Mouse (Mus musculus): ENCODE measurements at regions not wholly inside any gene's neighbourhood (a gene's known extent, or its start where the extent isn't known, plus 50 kb on each side); places are given as distances from the start of the nearest gene placed in this dataset.

DNA sequence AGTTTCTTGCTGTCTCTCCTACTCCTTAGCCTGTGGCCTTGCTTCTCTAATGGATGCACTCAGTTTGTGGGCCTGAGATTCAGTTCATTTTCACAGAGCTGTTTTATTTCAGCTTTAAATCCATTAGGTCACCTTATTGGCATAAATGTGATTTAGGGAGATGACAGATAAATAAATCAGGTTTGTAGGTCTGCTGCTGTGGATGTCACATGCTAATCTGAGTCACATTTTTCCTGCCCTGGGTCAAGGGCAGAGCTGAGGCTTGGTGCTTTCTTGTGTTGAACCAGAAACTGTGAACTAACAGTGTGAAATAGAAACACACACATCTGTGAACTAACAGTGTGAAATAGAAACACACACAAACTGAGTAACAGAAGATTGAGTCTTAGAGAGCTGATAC lies 266.9 kb downstream of the Kcnrg start:
- ATAC-seq (ENCODE audit: extremely low read depth, insufficient number of reproducible peaks, low FRiP score, low TSS enrichment), result no peak
- H3K27ac ChIP-seq (replicated peaks), result no peak overlapping the region
- no peak overlapping the region for H3K4me2 ChIP-seq
- no peaks in the 10 kb centered on the region for H3K9me3 ChIP-seq
- H3K4me3 ChIP-seq, result no peak overlapping the region
- no peaks in the 10 kb centered on the region for H3K4me1 ChIP-seq
- no peaks in the 10 kb centered on the region for H3K27me3 ChIP-seq (replicated peaks)
- no peak overlapping the region for H3K9ac ChIP-seq
- no peaks in the 10 kb centered on the region for H3K36me3 ChIP-seq

DNA sequence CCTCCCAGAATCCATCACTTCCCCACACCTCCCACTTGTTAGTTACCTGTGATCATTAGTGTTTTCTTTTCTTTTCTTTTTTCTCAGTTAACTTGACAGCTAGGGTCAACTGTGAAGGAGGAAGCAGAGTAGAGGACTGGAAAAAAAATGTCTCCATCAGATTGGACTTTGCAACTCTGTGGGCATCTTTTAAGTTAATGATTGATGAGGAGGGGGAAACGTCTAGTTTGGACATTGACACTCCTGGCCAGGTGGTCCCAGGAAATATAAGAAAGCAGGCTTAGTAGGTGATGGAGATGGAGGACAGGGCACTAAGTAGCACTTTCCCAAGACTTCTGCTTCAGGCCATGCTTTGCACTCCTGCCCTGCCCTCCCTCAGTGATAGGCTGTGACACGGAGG lies 272.2 kb downstream of the Kcnrg start:
- Histone ChIP-seq H3K9me3 (no peaks in the 10 kb centered on the region), H3K4me1 (no peaks in the 10 kb centered on the region), H3K36me3 (no peaks in the 10 kb centered on the region), H3K27ac (replicated peaks) (no peak overlapping the region), H3K4me3 (no peak overlapping the region), H3K9ac (no peak overlapping the region), H3K27me3 (replicated peaks) (no peaks in the 10 kb centered on the region), H3K4me2 (no peak overlapping the region)
- no peak for ATAC-seq (ENCODE audit: extremely low read depth, insufficient number of reproducible peaks, low FRiP score, low TSS enrichment)
- 55% methylated on average over 2 of the region's 2 CpGs for WGBS

DNA sequence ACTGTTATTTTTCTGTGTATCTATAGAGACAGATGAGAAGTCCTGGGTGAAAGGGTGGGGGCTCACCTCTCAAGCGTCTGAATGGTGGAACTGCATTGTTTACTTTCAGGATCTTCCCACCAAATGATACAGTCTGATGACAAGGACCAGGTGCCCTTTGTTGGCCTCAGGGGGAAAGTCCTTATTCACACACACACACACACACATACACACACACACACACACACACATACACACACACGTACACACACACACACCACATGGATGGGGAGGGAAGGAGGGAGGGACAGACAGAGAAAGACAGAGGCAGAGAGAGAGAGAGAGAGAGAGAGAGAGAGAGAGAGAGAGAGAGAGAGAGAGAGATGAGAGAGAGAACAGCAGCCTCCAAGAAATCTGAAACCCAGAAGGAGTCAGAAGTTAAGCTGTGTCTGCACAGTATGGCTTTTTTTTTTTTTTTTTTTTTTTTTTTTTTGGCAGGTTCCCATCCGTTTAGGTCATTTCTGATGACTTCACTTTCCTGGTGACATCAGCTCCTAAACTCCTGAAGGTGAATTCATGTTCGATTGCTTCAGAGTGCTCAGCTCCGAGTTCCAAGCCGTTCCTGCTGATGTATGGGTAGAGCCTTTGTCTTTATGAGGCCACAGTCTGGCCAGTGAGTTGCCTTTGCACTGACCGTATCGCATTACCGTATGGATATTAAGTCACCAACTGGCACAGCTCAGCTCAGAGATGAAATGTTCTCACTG lies 273.4 kb downstream of the Kcnrg start:
- Histone ChIP-seq H3K4me2 (no peak overlapping the region), H3K36me3 (no peaks in the 10 kb centered on the region), H3K9me3 (peaks cover 6% of the 10 kb centered on the region; the same call in 1 of the 2 replicates), H3K27ac (replicated peaks) (peak overlapping the region; percentile 56), H3K4me3 (no peak overlapping the region), H3K27me3 (replicated peaks) (no peaks in the 10 kb centered on the region), H3K9ac (no peak overlapping the region), H3K4me1 (no peaks in the 10 kb centered on the region)
- whole genome bisulfite sequencing, result 49% methylated on average over 9 of the region's 9 CpGs
- ATAC-seq (ENCODE audit: extremely low read depth, insufficient number of reproducible peaks, low FRiP score, low TSS enrichment), result no peak

DNA sequence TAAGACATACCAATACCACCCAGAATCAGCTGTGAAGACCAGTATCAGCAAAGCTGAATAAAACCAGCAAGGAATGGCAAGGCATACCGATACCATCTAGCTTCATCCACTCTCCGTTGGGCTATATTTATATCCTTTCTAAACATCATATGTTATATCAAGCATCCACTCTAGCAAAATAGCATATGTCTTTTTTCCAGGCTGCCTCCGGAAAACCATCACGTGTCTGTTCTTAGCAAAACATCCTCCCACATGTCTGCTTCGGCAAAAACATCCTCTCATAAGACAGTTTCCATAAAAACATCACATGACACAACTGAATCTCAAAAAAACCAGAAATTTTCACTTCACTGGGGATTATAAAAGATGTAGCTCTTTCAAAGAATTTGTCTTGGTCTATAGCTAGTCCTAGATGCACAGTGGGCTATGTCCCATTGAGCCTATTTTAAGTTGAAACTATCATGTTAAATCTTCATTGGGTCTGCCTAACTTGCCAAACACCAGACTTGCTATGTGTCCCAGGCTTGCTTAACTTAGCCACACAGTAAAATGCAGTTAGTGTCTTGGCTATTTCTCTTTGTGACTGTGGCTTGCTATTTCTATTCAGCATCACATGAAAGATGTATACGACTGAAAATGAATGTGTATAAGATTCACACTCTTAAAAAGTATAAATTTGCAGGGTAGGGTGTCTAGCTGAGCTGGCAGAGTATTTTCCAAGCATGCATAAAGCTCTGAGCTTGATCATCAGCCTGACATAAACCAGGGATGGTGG lies 278.2 kb downstream of the Kcnrg start:
- no peak overlapping the region for H3K27ac ChIP-seq (replicated peaks)
- H3K36me3 ChIP-seq, result no peaks in the 10 kb centered on the region

DNA sequence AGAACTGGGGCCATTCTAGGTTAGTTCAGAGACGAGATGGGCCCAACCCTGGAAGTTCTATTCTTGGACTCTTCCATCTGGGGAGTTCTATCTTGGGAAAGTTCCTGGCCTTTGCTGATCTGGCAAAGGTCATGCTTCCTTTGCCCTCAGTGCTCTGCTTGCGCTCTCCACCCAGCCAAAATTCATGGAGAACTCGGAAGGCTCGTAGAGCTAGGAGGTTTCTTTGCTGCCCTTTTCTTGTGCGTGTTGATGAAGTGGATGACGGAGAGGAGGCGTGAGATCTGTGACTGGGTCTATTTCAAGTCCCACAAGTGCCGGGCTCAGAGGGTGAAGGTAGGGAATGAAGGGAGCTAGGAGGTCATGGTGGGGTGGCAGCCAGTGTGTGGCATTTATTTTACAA lies 282.4 kb downstream of the Kcnrg start:
- H3K27ac ChIP-seq (replicated peaks), result no peak overlapping the region
- ATAC-seq (ENCODE audit: extremely low read depth, insufficient number of reproducible peaks, low FRiP score, low TSS enrichment), result no peak
- H3K4me1 ChIP-seq, result no peaks in the 10 kb centered on the region
- no peaks in the 10 kb centered on the region for H3K36me3 ChIP-seq
- WGBS, result 55% methylated on average over 8 of the region's 8 CpGs
- H3K9ac ChIP-seq, result no peak overlapping the region
- no peak overlapping the region for H3K4me3 ChIP-seq
- peaks cover 11% of the 10 kb centered on the region for H3K27me3 ChIP-seq (replicated peaks)
- peaks cover 5% of the 10 kb centered on the region; the same call in 1 of the 2 replicates for H3K9me3 ChIP-seq
- H3K4me2 ChIP-seq, result no peak overlapping the region

More for the DNA sequence above, 278.2 kb downstream of the Kcnrg start:
- 63% methylated on average over 6 of the region's 6 CpGs for WGBS
- H3K4me2 ChIP-seq, result no peak overlapping the region
- H3K4me3 ChIP-seq, result no peak overlapping the region
- no peaks in the 10 kb centered on the region for H3K27me3 ChIP-seq (replicated peaks)
- no peaks in the 10 kb centered on the region for H3K4me1 ChIP-seq
- H3K9ac ChIP-seq, result no peak overlapping the region
- H3K9me3 ChIP-seq, result peaks cover 6% of the 10 kb centered on the region; the same call in 1 of the 2 replicates
- no peak for ATAC-seq (ENCODE audit: extremely low read depth, insufficient number of reproducible peaks, low FRiP score, low TSS enrichment)

DNA sequence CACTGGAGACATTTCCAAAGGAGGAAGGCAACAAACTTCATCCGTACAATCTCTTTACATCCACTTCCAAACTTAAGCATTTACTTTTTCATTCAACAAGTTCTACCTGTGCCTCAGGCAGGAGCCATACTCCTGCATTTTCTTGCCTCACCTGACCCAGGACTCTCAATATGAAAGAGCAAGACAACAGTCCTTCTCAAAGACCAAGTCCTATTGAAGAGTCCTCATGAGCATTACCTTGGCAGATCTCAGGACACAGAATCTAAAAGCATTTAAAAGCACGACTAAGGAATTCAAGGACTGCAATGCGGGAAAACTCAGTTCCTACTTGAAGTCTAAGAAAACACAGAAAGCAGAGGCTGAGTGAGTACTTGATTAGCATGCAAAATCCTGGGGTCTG lies 286.5 kb downstream of the Kcnrg start:
- H3K4me2 ChIP-seq, result no peak overlapping the region
- H3K27ac ChIP-seq (replicated peaks), result no peak overlapping the region
- H3K9ac ChIP-seq, result no peak overlapping the region
- peaks cover 20% of the 10 kb centered on the region for H3K27me3 ChIP-seq (replicated peaks)
- WGBS, result 73% methylated on average over 3 of the region's 3 CpGs
- H3K36me3 ChIP-seq, result no peaks in the 10 kb centered on the region
- H3K9me3 ChIP-seq, result no peaks in the 10 kb centered on the region
- no peak overlapping the region for H3K4me3 ChIP-seq
- ATAC-seq (ENCODE audit: extremely low read depth, insufficient number of reproducible peaks, low FRiP score, low TSS enrichment), result no peak
- H3K4me1 ChIP-seq, result no peaks in the 10 kb centered on the region

DNA sequence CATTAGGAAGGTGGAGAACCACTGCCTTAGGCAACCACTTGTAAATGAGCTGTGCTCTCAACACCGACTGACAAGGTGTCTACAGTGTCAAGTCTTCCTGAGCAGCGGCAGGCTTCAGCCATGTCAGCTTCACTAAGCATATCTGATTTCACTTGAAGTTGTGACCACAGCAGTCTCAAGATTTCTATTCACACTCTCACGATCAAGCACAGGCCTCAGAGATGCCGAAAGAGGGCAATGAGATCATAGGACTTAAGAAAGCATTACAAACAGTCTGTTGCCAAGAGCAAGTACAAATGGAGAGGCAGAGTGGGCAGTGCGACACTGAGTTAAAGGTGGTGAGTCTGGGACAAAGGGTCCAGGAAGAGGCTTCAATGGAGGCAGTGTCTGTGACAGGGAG lies 289.6 kb downstream of the Kcnrg start:
- no peak overlapping the region for H3K4me2 ChIP-seq
- ATAC-seq (ENCODE audit: extremely low read depth, insufficient number of reproducible peaks, low FRiP score, low TSS enrichment), result no peak
- no peak overlapping the region for H3K27ac ChIP-seq (replicated peaks)
- no peak overlapping the region for H3K4me3 ChIP-seq
- H3K9ac ChIP-seq, result no peak overlapping the region
- H3K9me3 ChIP-seq, result peaks cover 2% of the 10 kb centered on the region; the same call in 1 of the 2 replicates
- peaks cover 24% of the 10 kb centered on the region for H3K27me3 ChIP-seq (replicated peaks)
- H3K36me3 ChIP-seq, result no peaks in the 10 kb centered on the region
- WGBS, result 34% methylated on average over 5 of the region's 5 CpGs
- H3K4me1 ChIP-seq, result no peaks in the 10 kb centered on the region

DNA sequence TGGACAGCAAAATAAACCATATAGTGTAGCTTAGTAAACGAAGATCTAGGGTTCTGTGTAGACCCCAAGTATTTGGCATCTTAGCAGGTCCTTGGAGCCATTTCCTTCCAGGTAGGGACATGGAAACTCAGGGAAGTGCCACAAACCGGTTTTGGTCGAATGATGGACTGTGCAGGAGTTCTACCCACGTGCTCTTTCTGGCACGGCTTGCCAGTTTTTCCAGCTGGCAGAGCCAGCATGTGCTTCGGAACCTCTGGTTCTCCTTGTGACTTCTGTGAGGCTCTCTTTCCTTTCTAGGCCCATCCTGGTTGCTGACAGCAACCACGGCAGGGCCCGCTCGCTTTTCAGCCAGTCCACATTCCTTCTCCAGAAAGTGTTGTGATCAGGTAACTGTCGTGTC lies 291.4 kb downstream of the Kcnrg start:
- ATAC-seq (ENCODE audit: extremely low read depth, insufficient number of reproducible peaks, low FRiP score, low TSS enrichment), result no peak
- Histone ChIP-seq H3K9ac (no peak overlapping the region), H3K36me3 (no peaks in the 10 kb centered on the region), H3K4me2 (no peak overlapping the region), H3K4me1 (no peaks in the 10 kb centered on the region), H3K9me3 (peaks cover 5% of the 10 kb centered on the region; the same call in 1 of the 2 replicates), H3K27ac (replicated peaks) (no peak overlapping the region), H3K27me3 (replicated peaks) (peaks cover 16% of the 10 kb centered on the region), H3K4me3 (no peak overlapping the region)
- 73% methylated on average over 10 of the region's 10 CpGs for WGBS

DNA sequence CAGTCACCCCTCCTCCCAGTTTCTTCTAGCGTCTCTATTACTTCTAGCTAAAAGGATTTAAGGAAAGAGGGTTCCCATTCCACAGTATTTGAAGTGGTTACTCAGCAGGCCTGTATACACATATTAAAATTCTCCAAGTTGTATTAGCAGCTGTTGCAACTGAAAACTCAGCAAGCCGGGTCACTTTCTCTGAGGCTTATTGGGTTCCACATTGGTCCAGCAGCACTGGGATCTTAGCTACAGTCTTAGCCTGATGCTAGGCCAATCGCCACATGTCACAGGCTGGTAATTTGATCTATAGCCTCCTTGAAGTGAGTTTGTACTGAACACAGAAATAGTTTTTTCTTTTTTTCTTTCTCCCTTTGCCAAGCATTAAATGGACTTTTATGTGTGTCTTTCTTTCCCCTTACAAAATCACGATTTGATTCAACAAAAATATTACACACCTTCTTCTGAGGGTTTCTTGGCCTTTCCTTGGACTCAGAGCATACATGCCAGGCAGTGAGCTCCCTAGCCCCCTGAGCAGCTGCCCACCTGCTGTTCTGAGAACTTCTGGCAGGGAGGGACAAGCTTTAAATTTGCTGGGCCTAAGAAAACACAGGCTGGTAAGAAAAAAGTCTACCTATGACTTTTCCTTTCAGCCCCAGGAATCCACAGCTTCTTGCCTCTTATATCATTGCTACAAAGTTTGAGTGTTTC lies 297.3 kb downstream of the Kcnrg start:
- no peaks in the 10 kb centered on the region for H3K36me3 ChIP-seq
- no peaks in the 10 kb centered on the region for H3K4me1 ChIP-seq
- no peak overlapping the region for H3K4me3 ChIP-seq
- ATAC-seq (ENCODE audit: extremely low read depth, insufficient number of reproducible peaks, low FRiP score, low TSS enrichment), result no peak
- no peak overlapping the region for H3K9ac ChIP-seq
- no peak overlapping the region for H3K4me2 ChIP-seq
- no peak overlapping the region for H3K27ac ChIP-seq (replicated peaks)
- 59% methylated on average over 4 of the region's 4 CpGs for WGBS
- H3K27me3 ChIP-seq (replicated peaks), result peaks cover 1% of the 10 kb centered on the region; the same call in 1 of the 2 replicates
- peaks cover 5% of the 10 kb centered on the region; the same call in 1 of the 2 replicates for H3K9me3 ChIP-seq

DNA sequence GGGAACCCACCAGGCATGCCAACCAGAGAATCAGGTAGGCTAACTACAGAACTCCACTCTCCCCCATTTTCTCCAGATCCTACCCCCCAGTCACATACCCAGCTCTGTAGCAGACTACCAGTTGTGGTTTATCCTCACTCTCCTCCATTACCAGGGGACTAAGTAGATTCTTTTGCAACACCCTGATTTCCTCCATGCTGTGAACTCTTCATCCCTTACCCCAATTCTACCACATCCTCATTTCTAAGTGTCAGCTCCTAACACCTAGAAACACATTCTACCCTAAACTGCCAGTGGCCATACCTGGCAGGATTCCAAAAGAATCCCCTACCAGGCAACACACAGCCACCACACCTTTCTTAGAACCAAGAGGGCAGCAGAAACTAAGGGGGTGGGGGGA lies 310.9 kb downstream of the Kcnrg start:
- Histone ChIP-seq H3K27ac (replicated peaks) (no peak overlapping the region), H3K4me1 (no peaks in the 10 kb centered on the region; the same call in 1 of the 2 replicates), H3K9ac (no peak overlapping the region), H3K27me3 (replicated peaks) (no peaks in the 10 kb centered on the region), H3K36me3 (no peaks in the 10 kb centered on the region), H3K9me3 (0 out of 2 replicates have a peak, but pooled peaks cover 8% of the 10 kb centered on the region), H3K4me2 (no peak overlapping the region), H3K4me3 (no peak overlapping the region)
- no peak for ATAC-seq (ENCODE audit: extremely low read depth, insufficient number of reproducible peaks, low FRiP score, low TSS enrichment)

DNA sequence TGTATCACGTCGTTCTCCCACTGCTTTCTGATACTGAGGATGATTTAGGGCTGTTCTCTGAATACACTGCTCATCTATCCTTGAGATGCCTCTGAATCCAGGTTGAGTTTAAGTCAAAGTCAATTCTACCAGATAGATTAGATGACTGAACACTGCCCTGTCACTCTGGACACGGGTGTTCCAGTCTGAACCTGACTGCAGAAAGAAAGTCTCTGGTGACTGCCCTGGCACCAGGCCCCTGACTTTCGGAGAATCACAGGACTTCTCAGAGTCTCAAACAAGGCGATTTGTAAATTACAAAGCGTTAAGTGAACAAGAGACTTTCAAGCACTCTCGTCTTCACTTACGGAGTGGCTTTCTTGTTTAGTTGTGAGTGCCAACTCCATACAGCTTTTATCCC lies 324.6 kb downstream of the Kcnrg start:
- no peak overlapping the region for H3K4me2 ChIP-seq
- H3K36me3 ChIP-seq, result no peaks in the 10 kb centered on the region
- H3K4me3 ChIP-seq, result no peak overlapping the region
- ATAC-seq (ENCODE audit: extremely low read depth, insufficient number of reproducible peaks, low FRiP score, low TSS enrichment), result no peak
- H3K27me3 ChIP-seq (replicated peaks), result no peaks in the 10 kb centered on the region
- H3K4me1 ChIP-seq, result no peaks in the 10 kb centered on the region
- peaks cover 6% of the 10 kb centered on the region; the same call in 1 of the 2 replicates for H3K9me3 ChIP-seq
- H3K27ac ChIP-seq (replicated peaks), result no peak overlapping the region
- no peak overlapping the region for H3K9ac ChIP-seq
- WGBS, result 75% methylated on average over 8 of the region's 8 CpGs
